Mouse (Mus musculus) stomach, postnatal 0 days (tissue): ENCODE results near the gene Cgref1. TPM values are rescaled to one million over a fixed set of nuclear protein-coding genes. Genes with fewer than 3 reads are reported as not detected.

Experiments used
- ATAC-seq: fragments of 200-750 bp; cut with Nextera tagmentation; 2 replicates; pipeline ENCODE4 v1.8.0; 2017; ENCODE audit not compliant: low FRiP score, low TSS enrichment
- DNase-seq: peaks from one replicate; pipeline ENCODE4 v3.0.0-alpha.2; 2016; ENCODE audit warnings: low spot score
- H3K27ac ChIP-seq: fragments of 300-500 bp; sonication (generic); replicated peaks from 2 replicates; pipeline ENCODE4 v1.5.1; 2014; ENCODE audit warnings: mild to moderate bottlenecking, control low read depth
- H3K27me3 ChIP-seq: fragments of 300-500 bp; sonication (generic); 2 replicates; pipeline ENCODE4 v1.6.1; 2014; ENCODE audit warnings: low read length; ENCODE audit not compliant: control insufficient read depth, insufficient read depth
- H3K36me3 ChIP-seq: fragments of 300-500 bp; sonication (generic); 2 replicates; pipeline ENCODE4 v1.6.1; 2014; ENCODE audit warnings: low read length, mixed read lengths; ENCODE audit not compliant: control insufficient read depth, insufficient read depth
- H3K4me1 ChIP-seq: fragments of 300-500 bp; sonication (generic); replicated peaks from 2 replicates; pipeline ENCODE4 v1.6.1; 2014; ENCODE audit warnings: antibody characterized with exemption; ENCODE audit not compliant: control insufficient read depth, insufficient read depth
- H3K4me2 ChIP-seq: fragments of 300-500 bp; sonication (generic); replicated peaks from 2 replicates; pipeline ENCODE4 v1.6.1; 2014; ENCODE audit warnings: low read depth, mild to moderate bottlenecking, control low read depth, moderate library complexity
- H3K4me3 ChIP-seq: fragments of 300-500 bp; sonication (generic); 2 replicates; pipeline ENCODE4 v1.5.1; 2014; ENCODE audit warnings: low read depth, low read length, control low read depth
- H3K9ac ChIP-seq: fragments of 300-500 bp; sonication (generic); 2 replicates; pipeline ENCODE4 v1.6.1; 2014; ENCODE audit warnings: mild to moderate bottlenecking, low read length, control low read depth, mixed read lengths
- H3K9me3 ChIP-seq: fragments of 300-500 bp; sonication (generic); 2 replicates; pipeline ENCODE4 v1.6.1; 2016; ENCODE audit warnings: low read length; ENCODE audit not compliant: control insufficient read depth
- CTCF ChIP-seq: IDR thresholded peaks from 2 replicates; pipeline ENCODE4 v1.5.1; 2016; ENCODE audit warnings: antibody characterized with exemption, low read depth, mild to moderate bottlenecking, moderate library complexity
- EP300 ChIP-seq: optimal IDR thresholded peaks from 2 replicates; pipeline ENCODE3; 2016; ENCODE audit warnings: antibody characterized with exemption
- WGBS: fragments of 180-500 bp; shearing (Covaris S2); extraction: QIAGEN DNeasy Blood & Tissue Kit; methylation state at CpG from one replicate; pipeline ENCODE4 v1.1.7; 2014; 5-methylcytosine and 5-hydroxymethylcytosine counted together
- polyA plus RNA-seq: library from polyadenylated mRNA; unstranded; fragments of >200 nt; fragmentation: Nextera tagmentation; extraction: Ambion mirVana; gene quantifications from 2 replicates; pipeline ENCODE4 v1.2.1, GENCODE M21; 2015

Gene Cgref1
- polyA plus RNA-seq, 1 experiment from 2014 or later: 24.8 TPM

DNA sequence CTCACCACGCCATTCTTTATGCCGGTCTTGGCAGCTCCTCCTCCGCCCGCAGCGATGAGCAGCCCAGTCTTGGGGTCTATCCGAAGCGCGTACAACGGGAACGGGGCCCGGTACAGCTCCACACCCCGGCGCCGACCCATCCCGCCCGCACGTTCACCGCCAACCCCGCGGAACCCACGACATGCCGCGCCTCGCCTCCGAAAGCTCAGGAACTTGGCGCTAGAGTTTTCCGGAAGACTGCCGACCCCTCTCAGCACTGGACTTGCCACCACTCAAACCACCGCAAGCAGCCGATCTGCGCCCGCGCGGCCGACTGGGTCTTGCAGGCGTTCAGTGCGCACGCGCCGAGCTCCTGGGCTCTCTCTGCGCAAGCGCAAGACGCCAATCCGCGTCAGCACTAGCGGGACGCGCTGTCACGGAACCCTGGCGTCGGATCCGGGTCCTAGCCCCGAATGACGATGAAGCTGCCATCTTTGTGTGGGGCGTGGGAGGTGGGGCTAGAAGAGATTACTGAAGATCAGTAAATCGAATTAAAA lies 14.6 kb upstream of the Cgref1 start, which contains the start of gene Preb:
TSS of gene Preb (minus strand) at position 396 of the 536 bp plus-strand sequence.
- Histone ChIP-seq H3K9me3 (no peaks in the 10 kb centered on the region), H3K4me2 (peak within 1 kb of the TSS; percentile 89), H3K4me1 (peaks cover 6% of the 10 kb centered on the region; the same call in 1 of the 2 replicates), H3K27ac (peak within 1 kb of the TSS; percentile 89), H3K36me3 (peaks cover 11% of the 10 kb centered on the region), H3K4me3 (peak within 1 kb of the TSS; percentile 93), H3K9ac (peak within 1 kb of the TSS; percentile 91), H3K27me3 (no peaks in the 10 kb centered on the region)
- peak; percentile 94 for ATAC-seq
- under 1% methylated on average over 56 of the region's 56 CpGs for WGBS
- DNase-seq: peak; percentile 98
- TF ChIP-seq CTCF: peak; percentile 39
- TF ChIP-seq EP300: no peak

DNA sequence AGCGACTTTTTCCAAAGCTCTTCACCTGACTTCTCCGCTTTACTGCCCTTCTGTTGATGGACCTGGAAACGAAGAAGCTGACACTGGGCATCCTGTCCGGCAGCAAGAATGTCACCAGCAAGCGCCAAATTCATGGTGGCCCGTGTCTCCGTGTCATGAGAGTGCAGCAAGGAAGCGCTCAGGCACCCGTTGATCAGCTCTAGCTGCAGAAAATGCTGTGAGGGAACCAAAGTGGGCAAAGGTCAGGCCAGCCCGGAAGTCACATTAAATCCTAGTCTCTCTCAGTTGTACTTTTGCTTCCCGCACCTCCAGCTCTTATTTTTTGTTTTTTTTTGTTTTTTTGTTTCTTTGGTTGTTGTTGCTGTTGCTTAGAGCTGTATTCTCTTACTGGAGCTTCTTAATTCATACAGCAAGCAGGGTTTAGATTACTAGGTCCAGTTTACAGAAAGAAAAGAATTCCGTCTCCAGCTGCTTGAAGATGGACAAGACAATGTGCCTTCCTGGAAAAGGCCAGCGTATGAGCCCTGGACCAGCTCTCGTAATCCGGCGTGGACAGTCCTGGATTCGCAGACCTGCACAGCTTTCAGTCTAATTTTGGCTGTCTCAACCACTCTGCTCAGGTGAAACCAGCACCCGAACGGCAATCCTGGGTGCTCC lies 13.9 kb upstream of the Cgref1 start:
- Histone ChIP-seq H3K27me3 (no peaks in the 10 kb centered on the region), H3K4me1 (peaks cover 6% of the 10 kb centered on the region; the same call in 1 of the 2 replicates), H3K4me2 (peak overlapping the region; percentile 89), H3K36me3 (peaks cover 12% of the 10 kb centered on the region), H3K27ac (peak overlapping the region; percentile 89), H3K4me3 (peak overlapping the region; percentile 93), H3K9me3 (no peaks in the 10 kb centered on the region), H3K9ac (peak overlapping the region; percentile 91)
- ATAC-seq (peak; percentile 0; the same call in 1 of the 2 replicates), DNase-seq (peak; percentile 54)
- TF ChIP-seq CTCF (no peak), EP300 (no peak)
- WGBS: 27% methylated on average over 19 of the region's 19 CpGs

- Histone ChIP-seq H3K27ac (no peak overlapping the region), H3K4me1 (peaks cover 6% of the 10 kb centered on the region; the same call in 1 of the 2 replicates), H3K9me3 (no peaks in the 10 kb centered on the region), H3K4me2 (peak overlapping the region; percentile 14; the same call in 1 of the 2 replicates), H3K27me3 (no peaks in the 10 kb centered on the region), H3K36me3 (peaks cover 19% of the 10 kb centered on the region), H3K9ac (no peak overlapping the region), H3K4me3 (no peak overlapping the region)
- DNase-seq (no peak), ATAC-seq (no peak)
- WGBS: 91% methylated on average over 6 of the region's 6 CpGs
- no peak for TF ChIP-seq CTCF
- no peak for TF ChIP-seq EP300
Measured at GRCm38 (mm10) chr5:30957891-30958290, 12.5 kb upstream of the Cgref1 start.

DNA sequence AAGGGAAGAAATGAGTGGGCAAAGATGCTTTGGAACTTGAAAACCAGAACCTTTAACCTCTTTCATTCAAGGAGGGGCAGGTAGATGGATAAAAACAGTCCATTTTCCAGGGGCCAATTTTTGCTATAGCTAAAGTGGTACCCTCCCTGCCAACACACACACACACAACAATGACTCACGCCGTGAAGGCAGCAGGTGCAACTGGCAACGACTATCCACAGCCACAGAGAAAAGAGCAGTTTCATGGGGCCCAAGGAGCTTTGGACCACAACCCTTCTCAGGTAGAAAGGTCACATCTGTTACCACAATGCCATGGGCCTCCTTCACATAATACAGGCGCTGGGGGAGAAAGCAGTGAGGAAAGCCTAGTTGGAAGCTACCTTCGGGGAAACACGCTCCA lies 10.4 kb upstream of the Cgref1 start:
- Histone ChIP-seq H3K36me3 (peaks cover 19% of the 10 kb centered on the region), H3K9ac (no peak overlapping the region)
- 88% methylated on average over 6 of the region's 6 CpGs for WGBS

DNA sequence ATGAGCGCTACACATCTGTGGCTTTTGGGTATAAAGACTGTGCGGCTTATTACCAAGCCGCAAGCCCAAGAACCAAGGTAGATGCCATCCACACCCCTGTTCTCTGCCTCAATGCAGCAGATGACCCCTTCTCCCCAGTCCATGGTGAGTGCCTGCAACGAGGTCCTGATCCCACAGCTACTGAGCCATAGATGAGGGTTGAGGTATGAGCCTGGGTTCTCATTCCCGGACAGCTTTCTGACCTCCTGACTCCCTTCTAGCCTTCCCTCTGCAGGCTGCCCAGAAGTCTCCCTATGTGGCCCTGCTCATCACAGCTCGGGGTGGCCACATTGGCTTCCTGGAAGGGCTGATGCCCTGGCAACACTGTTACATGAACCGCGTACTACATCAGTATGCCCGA lies 9.2 kb upstream of the Cgref1 start:
- H3K4me2 ChIP-seq: no peak overlapping the region
- no peak for DNase-seq
- H3K4me3 ChIP-seq: no peak overlapping the region
- H3K9ac ChIP-seq: no peak overlapping the region
- no peak overlapping the region for H3K27ac ChIP-seq
- 96% methylated on average over 9 of the region's 9 CpGs for WGBS
- no peak for ATAC-seq
- TF ChIP-seq CTCF (no peak), EP300 (no peak)
- peaks cover 19% of the 10 kb centered on the region for H3K36me3 ChIP-seq
- peaks cover 6% of the 10 kb centered on the region; the same call in 1 of the 2 replicates for H3K4me1 ChIP-seq
- no peaks in the 10 kb centered on the region for H3K27me3 ChIP-seq
- no peaks in the 10 kb centered on the region for H3K9me3 ChIP-seq

More for the DNA sequence above, 10.4 kb upstream of the Cgref1 start:
- TF ChIP-seq CTCF: no peak
- H3K9me3 ChIP-seq: no peaks in the 10 kb centered on the region
- no peak for DNase-seq
- peaks cover 6% of the 10 kb centered on the region; the same call in 1 of the 2 replicates for H3K4me1 ChIP-seq
- no peak overlapping the region for H3K4me2 ChIP-seq
- no peak overlapping the region for H3K4me3 ChIP-seq
- no peak overlapping the region for H3K27ac ChIP-seq
- no peak for ATAC-seq
- H3K27me3 ChIP-seq: no peaks in the 10 kb centered on the region

DNA sequence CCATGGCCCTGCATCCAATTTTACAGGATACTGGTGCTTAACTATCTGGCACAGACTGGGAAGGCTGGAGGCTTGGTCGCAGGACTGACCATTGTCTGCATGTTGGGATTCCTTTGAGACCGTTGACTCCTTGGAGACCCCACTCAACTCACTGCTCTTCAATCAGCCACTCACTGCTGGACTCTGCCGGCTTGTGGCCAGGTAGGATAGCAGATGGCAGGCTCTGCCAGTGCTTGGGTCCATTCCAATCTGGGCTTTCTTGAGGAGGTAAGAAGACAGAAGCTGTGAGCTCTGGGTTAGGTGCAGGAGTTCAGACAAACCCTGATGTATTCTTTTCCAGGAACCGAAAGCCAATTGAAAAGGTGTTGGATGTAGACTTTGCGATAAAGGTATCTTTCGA lies 8.7 kb upstream of the Cgref1 start:
- no peak overlapping the region for H3K27ac ChIP-seq
- peaks cover 19% of the 10 kb centered on the region for H3K36me3 ChIP-seq
- H3K4me3 ChIP-seq: no peak overlapping the region
- H3K4me2 ChIP-seq: no peak overlapping the region
- ATAC-seq (no peak), DNase-seq (no peak)
- WGBS: 97% methylated on average over 6 of the region's 6 CpGs
- H3K9me3 ChIP-seq: no peaks in the 10 kb centered on the region
- H3K27me3 ChIP-seq: no peaks in the 10 kb centered on the region
- no peak overlapping the region for H3K9ac ChIP-seq
- peaks cover 6% of the 10 kb centered on the region; the same call in 1 of the 2 replicates for H3K4me1 ChIP-seq
- TF ChIP-seq EP300: no peak
- TF ChIP-seq CTCF: no peak
